Mouse (Mus musculus) intestine, embryonic 16.5 days (tissue): Measurements from ENCODE around the gene Ccdc106. TPM values are rescaled to one million over a fixed set of nuclear protein-coding genes. Genes with fewer than 3 reads are reported as not detected.
"Not testable (repeated sequence)": the region's sequence is repeated elsewhere in the genome, so short reads cannot be mapped to it uniquely, and the experiment has no call there.

Experiments
- ATAC-seq: fragments of 200-750 bp; cut with Nextera tagmentation; 2 replicates; pipeline ENCODE4 v1.8.0; 2017; ENCODE audit warnings: moderate TSS enrichment, moderate library complexity
- H3K27ac ChIP-seq: fragments of 300-500 bp; sonication (generic); 2 replicates; pipeline ENCODE4 v1.5.1; 2014; ENCODE audit warnings: mild to moderate bottlenecking, low read length
- H3K27me3 ChIP-seq: fragments of 300-500 bp; sonication (generic); replicated peaks from 2 replicates; pipeline ENCODE4 v1.6.1; 2014; ENCODE audit warnings: low read length, control low read depth, mixed read lengths; ENCODE audit not compliant: control insufficient read depth, insufficient read depth
- H3K36me3 ChIP-seq: fragments of 300-500 bp; sonication (generic); 2 replicates; pipeline ENCODE4 v1.6.1; 2014; ENCODE audit warnings: low read length, control low read depth; ENCODE audit not compliant: control insufficient read depth, insufficient read depth
- H3K4me1 ChIP-seq: fragments of 300-500 bp; sonication (generic); 2 replicates; pipeline ENCODE4 v1.6.1; 2014; ENCODE audit warnings: low read length, control low read depth, mixed read lengths; ENCODE audit not compliant: control insufficient read depth, insufficient read depth
- H3K4me2 ChIP-seq: fragments of 300-500 bp; sonication (generic); 2 replicates; pipeline ENCODE4 v1.6.1; 2014; ENCODE audit warnings: low read depth, low read length, control low read depth
- H3K4me3 ChIP-seq: fragments of 300-500 bp; sonication (generic); 2 replicates; pipeline ENCODE4 v1.5.1; 2014; ENCODE audit warnings: mild to moderate bottlenecking, low read length
- H3K9ac ChIP-seq: fragments of 300-500 bp; sonication (generic); 2 replicates; pipeline ENCODE4 v1.6.1; 2014; ENCODE audit warnings: low read depth, low read length
- H3K9me3 ChIP-seq: fragments of 300-500 bp; sonication (generic); 2 replicates; pipeline ENCODE4 v1.6.1; 2016; ENCODE audit warnings: low read length, control low read depth; ENCODE audit not compliant: control insufficient read depth
- WGBS: fragments of 180-500 bp; shearing (Covaris S2); extraction: QIAGEN DNeasy Blood & Tissue Kit; methylation state at CpG from one replicate; pipeline ENCODE4 v1.1.7; 2014; 5-methylcytosine and 5-hydroxymethylcytosine counted together
- polyA plus RNA-seq: library from polyadenylated mRNA; unstranded; fragments of >200 nt; fragmentation: Nextera tagmentation; extraction: Ambion mirVana; gene quantifications from 2 replicates; pipeline ENCODE4 v1.2.1, GENCODE M21; 2015

The Ccdc106 gene
- polyA plus RNA-seq, 1 experiment from 2014 or later: 13.7 TPM

DNA sequence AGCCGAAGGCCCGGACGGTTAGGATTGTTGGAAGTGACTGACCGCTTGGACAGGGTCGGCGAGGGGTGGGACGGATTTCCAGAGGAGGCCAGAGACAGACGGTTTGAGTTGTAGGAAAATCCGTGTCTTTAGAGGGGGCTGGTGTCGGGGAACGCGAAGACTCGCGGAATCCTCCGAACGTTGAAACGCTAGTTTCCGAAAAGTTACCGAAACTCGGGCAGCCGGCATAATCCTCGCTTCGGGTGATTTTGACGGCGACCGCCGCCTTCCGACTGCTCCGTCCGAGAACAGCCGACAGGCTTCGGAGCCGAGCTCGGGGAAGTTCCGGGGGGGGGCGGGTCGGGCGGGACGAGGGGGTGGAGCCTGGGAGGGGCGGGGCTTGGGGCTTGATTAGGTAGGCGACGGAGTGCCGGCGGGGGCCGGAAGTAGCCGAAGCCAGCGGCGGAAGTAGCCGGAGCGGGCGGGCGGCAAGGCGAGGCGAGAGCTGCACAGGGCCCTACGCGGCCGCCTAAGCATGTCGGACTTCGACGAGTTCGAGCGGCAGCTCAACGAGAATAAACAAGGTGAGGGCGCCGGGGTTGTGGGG, 41.5 kb downstream of the Ccdc106 start, which contains the start of gene U2af2:
Gene U2af2 (plus strand): TSS at position 370 of the 586 bp plus-strand sequence.
- Histone ChIP-seq H3K27ac (peak within 1 kb of the TSS; percentile 100), H3K4me3 (peak within 1 kb of the TSS; percentile 61), H3K9me3 (no peaks in the 10 kb centered on the region), H3K9ac (peak within 1 kb of the TSS; percentile 97), H3K4me2 (peak within 1 kb of the TSS; percentile 99), H3K27me3 (peaks cover 13% of the 10 kb centered on the region), H3K4me1 (peaks cover 40% of the 10 kb centered on the region), H3K36me3 (peaks cover 6% of the 10 kb centered on the region; the same call in 1 of the 2 replicates)
- under 1% methylated on average over 58 of the region's 65 CpGs for WGBS
- peak; percentile 79 for ATAC-seq

DNA sequence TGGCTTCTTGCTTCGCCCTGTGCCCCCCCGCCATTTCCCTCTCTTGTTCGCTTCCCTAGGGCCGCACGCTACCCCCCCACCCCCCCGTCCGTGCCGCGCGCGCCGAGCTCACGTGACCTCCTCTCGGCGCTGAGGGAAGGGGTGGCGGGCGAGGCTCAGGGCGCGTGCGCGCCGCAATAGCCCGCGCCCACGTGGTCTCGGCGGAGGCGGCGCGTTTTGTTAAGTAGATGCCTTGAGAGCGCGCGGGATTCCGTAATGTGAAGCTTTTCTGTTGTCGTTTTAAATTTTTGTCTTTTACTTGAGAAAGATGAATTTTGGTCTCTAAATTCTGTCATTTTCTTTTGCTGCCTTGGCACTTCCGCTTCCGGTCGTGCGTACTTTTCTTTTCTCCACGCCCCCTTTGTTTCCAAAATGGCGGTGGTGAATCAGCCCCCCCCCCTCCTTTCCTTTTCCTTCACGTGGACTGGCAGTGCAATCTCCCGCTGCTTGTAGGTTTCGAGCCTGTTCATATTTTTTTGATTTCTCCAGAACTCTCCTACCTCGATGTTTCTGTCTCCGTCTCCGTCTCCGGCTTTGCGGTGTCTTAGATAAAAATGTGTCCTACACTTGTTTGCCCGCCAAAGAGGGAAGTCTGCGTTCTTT, 42.1 kb downstream of the Ccdc106 start:
- H3K4me1 ChIP-seq: peaks cover 42% of the 10 kb centered on the region

DNA sequence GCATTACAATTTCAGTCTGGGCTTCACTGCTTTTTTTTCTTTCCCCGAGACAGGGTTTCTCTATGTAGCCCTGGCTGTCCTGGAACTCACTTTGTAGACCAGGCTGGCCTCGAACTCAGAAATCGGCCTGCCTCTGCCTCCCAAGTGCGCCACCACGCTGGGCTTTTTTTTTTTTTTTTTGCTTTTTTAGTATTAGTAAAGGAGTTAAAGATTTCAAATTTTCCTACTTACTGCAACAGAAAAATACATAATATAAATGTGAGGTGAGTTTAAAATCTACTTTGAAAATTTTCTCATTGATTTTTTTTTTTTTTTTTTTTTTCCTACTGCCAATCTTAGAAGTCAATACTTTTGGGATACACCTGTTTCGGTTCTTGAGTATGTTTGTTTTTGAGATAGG, 44.5 kb downstream of the Ccdc106 start:
- H3K36me3 ChIP-seq: peaks cover 12% of the 10 kb centered on the region
- no peaks in the 10 kb centered on the region for H3K9me3 ChIP-seq
- WGBS: 94% methylated on average over 6 of the region's 6 CpGs
- no peak overlapping the region for H3K27ac ChIP-seq
- H3K4me1 ChIP-seq: peaks cover 36% of the 10 kb centered on the region
- H3K4me3 ChIP-seq: no peak overlapping the region
- no peak overlapping the region for H3K4me2 ChIP-seq
- no peak for ATAC-seq
- H3K27me3 ChIP-seq: no peaks in the 10 kb centered on the region
- no peak overlapping the region for H3K9ac ChIP-seq

More for the DNA sequence above, 42.1 kb downstream of the Ccdc106 start:
- under 1% methylated on average over 49 of the region's 51 CpGs for WGBS
- peak overlapping the region; percentile 100 for H3K27ac ChIP-seq
- peak; percentile 61 for ATAC-seq
- peaks cover 6% of the 10 kb centered on the region; the same call in 1 of the 2 replicates for H3K36me3 ChIP-seq
- peaks cover 7% of the 10 kb centered on the region; the same call in 1 of the 2 replicates for H3K27me3 ChIP-seq
- H3K4me3 ChIP-seq: peak overlapping the region; percentile 61
- H3K9me3 ChIP-seq: no peaks in the 10 kb centered on the region
- H3K4me2 ChIP-seq: peak overlapping the region; percentile 72
- H3K9ac ChIP-seq: peak overlapping the region; percentile 97

DNA sequence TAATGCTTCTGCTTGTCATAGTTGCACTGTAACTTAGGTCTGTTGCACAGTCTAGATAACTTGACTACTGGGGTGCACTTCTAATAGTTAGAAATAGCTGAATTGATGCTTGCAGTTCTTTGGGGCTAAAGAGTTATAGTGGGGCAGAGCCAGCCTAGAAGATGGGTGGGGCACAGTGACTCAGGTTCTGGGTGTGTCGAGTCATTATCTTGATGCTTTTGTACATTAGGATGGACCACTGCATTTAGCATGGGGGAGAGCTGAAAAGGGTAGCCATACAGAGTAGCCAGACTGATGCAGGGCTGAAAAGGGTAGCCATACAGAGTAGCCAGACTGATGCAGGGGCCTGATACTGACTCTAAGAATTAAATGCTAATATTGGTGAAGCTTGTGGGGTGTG, 53.2 kb downstream of the Ccdc106 start:
- no peak for ATAC-seq
- Histone ChIP-seq H3K27ac (no peak overlapping the region), H3K9me3 (no peaks in the 10 kb centered on the region), H3K36me3 (peaks cover 33% of the 10 kb centered on the region), H3K4me1 (peaks cover 4% of the 10 kb centered on the region; the same call in 1 of the 2 replicates), H3K9ac (no peak overlapping the region), H3K27me3 (no peaks in the 10 kb centered on the region), H3K4me2 (no peak overlapping the region), H3K4me3 (no peak overlapping the region)
- WGBS: 57% methylated on average over 1 of the region's 1 CpGs

DNA sequence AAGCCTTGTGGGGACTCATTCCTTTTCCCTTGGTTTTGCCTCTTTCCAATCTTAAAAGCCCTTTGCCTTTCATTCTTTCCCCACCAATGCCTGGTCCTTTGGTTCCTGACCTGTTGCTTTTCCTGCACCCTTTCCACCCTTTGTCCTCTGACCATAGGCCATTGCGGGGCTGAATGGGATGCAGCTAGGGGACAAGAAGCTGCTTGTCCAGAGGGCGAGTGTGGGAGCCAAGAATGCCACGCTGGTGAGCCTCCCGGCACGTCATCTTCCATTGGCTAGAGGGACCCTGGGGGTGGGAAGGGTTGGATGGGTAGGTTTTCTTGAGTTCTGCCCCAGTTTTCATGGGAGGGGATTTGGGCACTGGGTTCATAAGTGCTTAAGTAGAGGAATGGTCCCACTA, 54.6 kb downstream of the Ccdc106 start:
- no peak overlapping the region for H3K9ac ChIP-seq
- no peak overlapping the region for H3K27ac ChIP-seq
- peaks cover 4% of the 10 kb centered on the region; the same call in 1 of the 2 replicates for H3K4me1 ChIP-seq
- no peak overlapping the region for H3K4me3 ChIP-seq
- H3K4me2 ChIP-seq: no peak overlapping the region
- H3K27me3 ChIP-seq: no peaks in the 10 kb centered on the region
- 89% methylated on average over 5 of the region's 5 CpGs for WGBS
- no peak for ATAC-seq
- H3K36me3 ChIP-seq: peaks cover 33% of the 10 kb centered on the region
- H3K9me3 ChIP-seq: no peaks in the 10 kb centered on the region

DNA sequence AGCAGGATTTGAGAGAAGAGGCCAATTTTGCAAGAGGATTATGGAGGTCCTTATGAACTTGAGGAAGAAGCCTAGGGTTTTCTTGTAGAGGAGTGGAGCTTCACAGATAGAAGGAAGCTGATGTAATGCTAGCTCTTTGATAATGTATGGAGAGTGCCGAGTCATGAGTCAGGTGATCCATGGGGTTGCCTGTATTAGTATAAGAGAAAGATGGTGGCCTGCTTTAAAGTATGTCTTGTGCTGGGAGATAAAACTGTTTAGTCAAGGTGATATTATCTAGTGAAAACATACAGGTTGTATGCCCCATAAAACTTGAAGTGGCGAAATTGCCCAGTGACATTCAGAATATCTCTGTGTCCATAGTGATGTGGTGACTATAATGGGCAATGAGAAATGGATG, 56.6 kb downstream of the Ccdc106 start:
- 61% methylated on average over 2 of the region's 2 CpGs for WGBS
- Histone ChIP-seq H3K4me3 (no peak overlapping the region), H3K9me3 (no peaks in the 10 kb centered on the region), H3K4me2 (no peak overlapping the region), H3K27ac (0 out of 2 replicates have a peak overlapping the region, but pooled peaks have one; percentile 41), H3K36me3 (peaks cover 28% of the 10 kb centered on the region), H3K4me1 (peaks cover 7% of the 10 kb centered on the region; the same call in 1 of the 2 replicates), H3K27me3 (no peaks in the 10 kb centered on the region), H3K9ac (no peak overlapping the region)
- ATAC-seq: no peak

DNA sequence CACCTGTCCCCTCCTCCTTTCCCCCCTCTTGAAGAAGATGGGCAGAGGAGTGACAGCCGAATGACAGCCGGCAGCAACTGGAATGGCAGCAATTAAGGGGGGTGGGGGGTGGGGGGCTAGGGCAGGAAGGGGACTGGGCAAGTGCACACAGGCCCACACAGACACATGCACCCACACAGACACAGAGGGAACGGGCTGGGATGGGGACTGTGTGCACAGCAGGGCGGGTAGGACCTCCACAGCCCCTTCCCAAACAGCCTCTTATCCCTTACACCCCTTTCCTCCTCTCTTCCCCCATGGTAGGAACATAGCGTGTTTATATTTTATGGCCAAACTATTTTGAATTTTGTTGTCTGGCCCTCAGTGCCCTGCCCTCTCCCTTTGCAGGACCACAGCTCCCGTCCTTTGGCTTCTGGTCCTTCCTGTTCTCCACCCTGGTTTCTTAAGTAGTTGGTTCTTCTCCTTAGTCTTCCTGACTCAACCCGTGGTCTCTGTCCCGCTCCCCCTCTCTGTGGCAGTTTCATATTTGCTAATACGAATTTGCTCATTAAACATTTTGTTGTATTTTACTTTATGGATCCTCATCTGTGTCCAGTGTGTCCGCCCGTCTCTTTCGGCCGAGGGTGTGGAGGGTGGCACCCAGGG, 59.1 kb downstream of the Ccdc106 start:
- Histone ChIP-seq H3K4me3 (peak overlapping the region; percentile 100), H3K9ac (peak overlapping the region; percentile 99; the same call in 1 of the 2 replicates), H3K4me1 (peaks cover 10% of the 10 kb centered on the region), H3K27ac (peak overlapping the region; percentile 97), H3K36me3 (peaks cover 20% of the 10 kb centered on the region; the same call in 1 of the 2 replicates), H3K4me2 (peak overlapping the region; percentile 59)
- WGBS: 48% methylated on average over 9 of the region's 13 CpGs
- H3K9me3 ChIP-seq, H3K27me3 ChIP-seq: not testable (repeated sequence)
- peak; percentile 8 for ATAC-seq

DNA sequence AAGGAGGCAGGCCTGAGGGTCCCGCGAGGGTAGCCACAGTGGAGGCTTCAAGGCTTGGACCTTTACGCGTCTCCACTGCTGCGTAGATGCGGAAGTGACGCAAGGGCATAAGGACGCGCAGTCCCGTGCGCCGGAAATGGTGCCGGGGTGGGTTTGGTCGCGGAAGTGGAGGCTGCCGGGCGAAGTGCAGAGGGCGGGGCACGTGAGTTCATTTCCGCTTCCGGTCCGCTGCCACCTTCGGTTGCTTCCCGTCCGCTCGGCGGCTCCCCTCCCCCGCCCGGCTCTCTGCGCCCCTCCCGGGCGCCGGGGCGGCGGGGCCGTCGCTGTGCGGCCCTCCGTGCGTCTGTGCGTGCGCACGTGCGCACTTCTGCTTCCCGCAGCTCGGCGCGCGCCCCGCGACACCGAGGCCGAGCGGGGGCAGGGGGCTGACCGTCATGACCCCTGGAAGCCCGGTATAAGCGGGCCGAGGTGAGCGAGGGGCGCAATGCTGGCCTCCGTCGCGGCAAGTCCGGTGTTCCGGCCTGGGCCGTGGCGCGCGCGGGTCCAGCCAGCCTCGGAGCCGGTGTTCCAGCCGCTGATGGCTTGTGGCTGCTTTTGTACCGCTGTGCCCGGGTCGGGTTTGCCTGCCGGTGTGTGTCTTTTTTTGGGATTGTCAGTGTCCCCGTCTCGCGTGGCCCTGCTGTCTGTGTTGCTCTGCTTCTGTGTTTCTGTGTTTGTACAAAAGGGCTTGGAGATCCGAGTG, 59.8 kb downstream of the Ccdc106 start, which contains the start of gene Epn1:
Gene Epn1 (plus strand): TSS at position 226 of the 742 bp plus-strand sequence.
- H3K9me3 ChIP-seq: no peaks in the 10 kb centered on the region
- WGBS: under 1% methylated on average over 80 of the region's 81 CpGs
- peak; percentile 94 for ATAC-seq
- H3K4me1 ChIP-seq: peaks cover 10% of the 10 kb centered on the region
- no peaks in the 10 kb centered on the region for H3K27me3 ChIP-seq
- H3K4me3 ChIP-seq: peak within 1 kb of the TSS; percentile 100
- H3K27ac ChIP-seq: peak within 1 kb of the TSS; percentile 97
- H3K4me2 ChIP-seq: peak within 1 kb of the TSS; percentile 73
- peaks cover 17% of the 10 kb centered on the region; the same call in 1 of the 2 replicates for H3K36me3 ChIP-seq
- peak within 1 kb of the TSS; percentile 99 for H3K9ac ChIP-seq
